Comparison of ENCODE assay signal across 8 mouse cellular contexts in genomic region chr5:76658084-76658934, GRCm38 (mm10). TPM values are rescaled to one million over a fixed set of nuclear protein-coding genes. Genes with fewer than 3 reads are reported as not detected.
DNase-seq lines count a peak whose midpoint lies in the region; ATAC-seq and TF ChIP-seq lines count a peak whose summit lies in the region.

No protein-coding gene starts in this region.

- H3K4me3 ChIP-seq in heart, adult 2 months = peak overlapping the region; percentile 50
- peak overlapping the region; percentile 81 for H3K4me3 ChIP-seq in G1E (ENCODE audit: low read depth, low read length)
- H3K4me3 ChIP-seq in heart, embryonic 12.5 days = peak overlapping the region; percentile 64
- peak overlapping the region; percentile 87 for H3K4me3 ChIP-seq in midbrain, embryonic 10.5 days

- no peaks in the 10 kb centered on the region for H3K36me3 ChIP-seq in heart, adult 2 months (ENCODE audit: control insufficient read depth, insufficient read depth, low read length)
- H3K36me3 ChIP-seq in G1E (replicated peaks) = peaks cover 28% of the 10 kb centered on the region
- H3K36me3 ChIP-seq in heart, embryonic 12.5 days = no peaks in the 10 kb centered on the region
- H3K36me3 ChIP-seq in midbrain, embryonic 10.5 days = peaks cover 9% of the 10 kb centered on the region

- TF ChIP-seq CTCF in heart, adult 2 months (IDR thresholded peaks at IDR 0.05) = no peak
- TF ChIP-seq CTCF in G1E (IDR thresholded peaks at IDR 0.05; ENCODE audit: low read depth, low read length) = no peak

- TF ChIP-seq POLR2A in heart, adult 2 months (IDR thresholded peaks at IDR 0.05; ENCODE audit: insufficient read depth, low read depth, low read length) = no peak

- no peak overlapping the region for H3K27ac ChIP-seq in heart, adult 2 months
- no peak overlapping the region for H3K27ac ChIP-seq in heart, embryonic 12.5 days (ENCODE audit: poor library complexity, severe bottlenecking)
- H3K27ac ChIP-seq in midbrain, embryonic 10.5 days (replicated peaks) = peak overlapping the region; percentile 99

- peak; percentile 79 for ATAC-seq in G1E (ENCODE audit: extremely low read depth, insufficient number of reproducible peaks, low FRiP score, poor library complexity, severe bottlenecking)
- peak; percentile 75 for ATAC-seq in heart, embryonic 12.5 days (ENCODE audit: insufficient number of reproducible peaks, low FRiP score)

- intact Hi-C loops in heart, adult 2 months (cut with DNase I) = no loop called here
- intact Hi-C loops in left cerebral cortex, postnatal 25 days (cut with DNase I) = loop anchor here (5.0 kb wide), 2 partner anchors 59 to 184 kb away; no protein-coding TSS in a partner anchor

- H3K9me3 ChIP-seq in G1E (replicated peaks) = no peaks in the 10 kb centered on the region
- no peaks in the 10 kb centered on the region for H3K9me3 ChIP-seq in heart, embryonic 12.5 days (replicated peaks)
- no peaks in the 10 kb centered on the region for H3K9me3 ChIP-seq in midbrain, embryonic 10.5 days (replicated peaks)

- peak overlapping the region; percentile 96 for H3K4me2 ChIP-seq in heart, embryonic 12.5 days

- no peaks in the 10 kb centered on the region for H3K4me1 ChIP-seq in heart, adult 2 months (ENCODE audit: control insufficient read depth, insufficient read depth, low read length)
- H3K4me1 ChIP-seq in G1E (ENCODE audit: insufficient read depth, low read depth, low read length) = peaks cover 62% of the 10 kb centered on the region
- no peaks in the 10 kb centered on the region; the same call in 1 of the 2 replicates for H3K4me1 ChIP-seq in heart, embryonic 12.5 days (replicated peaks)
- peaks cover 27% of the 10 kb centered on the region for H3K4me1 ChIP-seq in midbrain, embryonic 10.5 days

- no peaks in the 10 kb centered on the region for H3K79me2 ChIP-seq in heart, adult 2 months (replicated peaks; ENCODE audit: control insufficient read depth, insufficient read depth, low read length)

- no peak for DNase-seq in heart, adult 2 months
- DNase-seq in heart, adult 8-10 months (ENCODE audit: low spot score) = no peak
- DNase-seq in G1E (ENCODE audit: low spot score) = peak; percentile 68
- DNase-seq in cerebellum, postnatal 36 days = peak; percentile 11 to 19
- peak; percentile 33 to 39 for DNase-seq in left cerebral cortex, postnatal 25 days (ENCODE audit: low spot score in 2 of 2)
- peak; percentile 80 for DNase-seq in midbrain, embryonic 10.5 days (ENCODE audit: low spot score)
- peak; percentile 79 to 87 for DNase-seq in spleen, postnatal 4 days (ENCODE audit: low spot score in 2 of 2)

- WGBS in heart, adult 2 months = 12% methylated on average over 38 of the region's 38 CpGs
- WGBS in heart, embryonic 12.5 days = 6% methylated on average over 38 of the region's 38 CpGs
- 4% methylated on average over 38 of the region's 38 CpGs for WGBS in midbrain, embryonic 10.5 days

- peaks cover 3% of the 10 kb centered on the region; the same call in 1 of the 2 replicates for H3K27me3 ChIP-seq in heart, adult 2 months (ENCODE audit: control insufficient read depth, insufficient read depth, low read length)
- no peaks in the 10 kb centered on the region for H3K27me3 ChIP-seq in G1E (ENCODE audit: insufficient read depth, low read length)
- 0 out of 2 replicates have a peak, but pooled peaks cover 4% of the 10 kb centered on the region for H3K27me3 ChIP-seq in heart, embryonic 12.5 days (replicated peaks)
- peaks cover 20% of the 10 kb centered on the region for H3K27me3 ChIP-seq in midbrain, embryonic 10.5 days (ENCODE audit: low read depth, poor library complexity, severe bottlenecking)

- TF ChIP-seq EP300 in heart, adult 2 months (IDR thresholded peaks at IDR 0.05; ENCODE audit: insufficient read depth, low read depth, low read length) = no peak

- H3K9ac ChIP-seq in heart, adult 2 months (ENCODE audit: low read depth, low read length) = peak overlapping the region; percentile 3
- peak overlapping the region; percentile 73 for H3K9ac ChIP-seq in heart, embryonic 12.5 days

RNA-seq across cellular contexts. Expression of gene C530008M17Rik, which starts 2.0 kb away (rescaled TPM):
- total RNA-seq in heart, adult 2 months (2021) = 1 to 10 TPM; 1.5 to 2.4 TPM
- polyA plus RNA-seq in heart, adult 2 months (2012; rRNA removed) = 2.8 and 5.4 TPM in 2 replicates
- total RNA-seq in heart, adult 8-10 months (2022) = 1 to 10 TPM; 2.0 to 5.9 (median 2.5) TPM
- total RNA-seq in G1E (2014; fragmentation: Nextera tagmentation) = 27.2 and 41.5 TPM in 2 replicates
- total RNA-seq in G1E (2017) = 7.3 and 8.1 TPM in 2 replicates
- polyA plus RNA-seq in G1E (2012) = 25.1 and 27.2 TPM in 2 replicates
- 36.1 and 38.7 TPM in 2 replicates for polyA plus RNA-seq in heart, embryonic 12.5 days (2016; fragmentation: Nextera tagmentation; extraction: Ambion mirVana)
- total RNA-seq in left cerebral cortex, postnatal 25 days (2021) = 10 to 100 TPM; 49.5 to 54.8 TPM
- 31.5 and 36.0 TPM in 2 replicates for polyA plus RNA-seq in midbrain, embryonic 10.5 days (2016; fragmentation: Nextera tagmentation; extraction: Ambion mirVana)

Comparison
In these comparisons a context has a peak if more than half of its experiments do, and no peak if none do; other contexts are left out.
1. DNase-seq: peak in G1E (single experiment), cerebellum, postnatal 36 days (2 of 2), left cerebral cortex, postnatal 25 days (2 of 2), midbrain, embryonic 10.5 days (single experiment) and spleen, postnatal 4 days (2 of 2); none in heart, adult 2 months (0 of 2) and heart, adult 8-10 months (single experiment).
2. Peak in every context shown above with its lines, with median percentiles within 50 percentile points of each other: H3K4me3 ChIP-seq.